Mouse (Mus musculus) heart, embryonic 14.5 days (tissue): ENCODE data around the gene Cpm. TPM values are rescaled to one million over a fixed set of nuclear protein-coding genes. Genes with fewer than 3 reads are reported as not detected.
"Not testable (repeated sequence)": the region's sequence is repeated elsewhere in the genome, so short reads cannot be mapped to it uniquely, and the experiment has no call there.

ENCODE experiments used
- ATAC-seq: fragments of 200-750 bp; cut with Nextera tagmentation; 2 replicates; pipeline ENCODE4 v1.8.0; 2017; ENCODE audit warnings: low read depth, moderate TSS enrichment; ENCODE audit not compliant: insufficient number of reproducible peaks, insufficient read depth, low FRiP score
- H3K27ac ChIP-seq, 2 experiments: fragments of 200-500 bp in 1 of 2; fragments of 300-500 bp in 1 of 2; sonication (generic) in 1 of 2; replicated peaks in 1 of 2; 2 replicates each; pipeline ENCODE4 v1.5.1; 2012 to 2014; ENCODE audit warnings: low read depth in 2 of 2, low read length in 2 of 2, control low read depth in 1 of 2, mild to moderate bottlenecking in 1 of 2, mixed read lengths in 1 of 2; ENCODE audit not compliant: control insufficient read depth in 1 of 2, insufficient read depth in 1 of 2
- H3K27me3 ChIP-seq: fragments of 300-500 bp; sonication (generic); 2 replicates; pipeline ENCODE4 v1.6.1; 2014; ENCODE audit warnings: mild to moderate bottlenecking, low read length, control low read depth; ENCODE audit not compliant: control insufficient read depth, insufficient read depth
- H3K36me3 ChIP-seq: fragments of 300-500 bp; sonication (generic); 2 replicates; pipeline ENCODE4 v1.6.1; 2014; ENCODE audit warnings: mild to moderate bottlenecking, control low read depth, low read length, mixed read lengths; ENCODE audit not compliant: control insufficient read depth, insufficient read depth
- H3K4me1 ChIP-seq, 2 experiments: fragments of 200-500 bp in 1 of 2; fragments of 300-500 bp in 1 of 2; sonication (generic) in 1 of 2; 2 replicates each; pipeline ENCODE4 v1.6.1; 2012 to 2014; ENCODE audit warnings: low read length in 2 of 2, control low read depth in 1 of 2, mixed read lengths in 1 of 2; ENCODE audit not compliant: control insufficient read depth in 2 of 2, insufficient read depth in 2 of 2
- H3K4me2 ChIP-seq: fragments of 300-500 bp; sonication (generic); 2 replicates; pipeline ENCODE4 v1.6.1; 2014; ENCODE audit warnings: mild to moderate bottlenecking, low read length
- H3K4me3 ChIP-seq, 2 experiments: fragments of 200-500 bp in 1 of 2; fragments of 300-500 bp in 1 of 2; sonication (generic) in 1 of 2; 2 replicates each; pipeline ENCODE4 v1.5.1; 2012 to 2014; ENCODE audit warnings: low read length in 2 of 2, mild to moderate bottlenecking in 2 of 2, control low read depth in 1 of 2, low read depth in 1 of 2, moderate library complexity in 1 of 2; ENCODE audit not compliant: control insufficient read depth in 1 of 2, insufficient read depth in 1 of 2
- H3K9ac ChIP-seq: fragments of 300-500 bp; sonication (generic); 2 replicates; pipeline ENCODE4 v1.6.1; 2014; ENCODE audit warnings: mild to moderate bottlenecking, low read length
- H3K9me3 ChIP-seq: fragments of 300-500 bp; sonication (generic); 2 replicates; pipeline ENCODE4 v1.6.1; 2016; ENCODE audit warnings: low read length, control low read depth; ENCODE audit not compliant: control insufficient read depth
- WGBS: fragments of 180-500 bp; shearing (Covaris S2); extraction: QIAGEN DNeasy Blood & Tissue Kit; methylation state at CpG from one replicate; pipeline ENCODE4 v1.1.7; 2014; 5-methylcytosine and 5-hydroxymethylcytosine counted together
- polyA plus RNA-seq: library from polyadenylated mRNA; unstranded; fragments of >200 nt; fragmentation: Nextera tagmentation; extraction: Ambion mirVana; gene quantifications from 2 replicates; pipeline ENCODE4 v1.2.1, GENCODE M21; 2014

Cpm gene
- polyA plus RNA-seq, 1 experiment from 2014 or later, result 0.96 TPM

GRCm38 (mm10) chr10:117595442-117596164, 33.7 kb upstream of the Cpm start:
- H3K9ac ChIP-seq, result no peak overlapping the region
- no peak overlapping the region for H3K4me3 ChIP-seq
- H3K9me3 ChIP-seq, result no peaks in the 10 kb centered on the region
- no peak overlapping the region for H3K4me2 ChIP-seq
- WGBS, result 67% methylated on average over 13 of the region's 13 CpGs
- ATAC-seq, result no peak
- H3K27ac ChIP-seq, result no peak overlapping the region
- no peaks in the 10 kb centered on the region for H3K4me1 ChIP-seq
- no peaks in the 10 kb centered on the region for H3K27me3 ChIP-seq
- H3K36me3 ChIP-seq, result no peaks in the 10 kb centered on the region

GRCm38 (mm10) chr10:117596165-117596735, 33.0 kb upstream of the Cpm start:
- H3K36me3 ChIP-seq, result no peaks in the 10 kb centered on the region
- no peak overlapping the region for H3K4me2 ChIP-seq
- no peak overlapping the region for H3K27ac ChIP-seq
- H3K9ac ChIP-seq, result no peak overlapping the region
- no peaks in the 10 kb centered on the region for H3K4me1 ChIP-seq
- WGBS, result 69% methylated on average over 9 of the region's 9 CpGs
- no peaks in the 10 kb centered on the region for H3K27me3 ChIP-seq
- ATAC-seq, result no peak
- H3K4me3 ChIP-seq, result no peak overlapping the region
- H3K9me3 ChIP-seq, result no peaks in the 10 kb centered on the region

- ATAC-seq, result no peak
- no peak overlapping the region for H3K9ac ChIP-seq
- H3K27me3 ChIP-seq, result no peaks in the 10 kb centered on the region
- WGBS, result 75% methylated on average over 5 of the region's 5 CpGs
- no peak overlapping the region for H3K27ac ChIP-seq
- H3K4me2 ChIP-seq, result no peak overlapping the region
- no peaks in the 10 kb centered on the region for H3K4me1 ChIP-seq
- no peaks in the 10 kb centered on the region for H3K9me3 ChIP-seq
- no peaks in the 10 kb centered on the region for H3K36me3 ChIP-seq
- H3K4me3 ChIP-seq, result no peak overlapping the region
Measured at GRCm38 (mm10) chr10:117596771-117597324, 32.5 kb upstream of the Cpm start.

GRCm38 (mm10) chr10:117597371-117598265, 31.7 kb upstream of the Cpm start:
- ATAC-seq, H3K27ac ChIP-seq, H3K4me1 ChIP-seq, H3K27me3 ChIP-seq, H3K4me3 ChIP-seq, H3K36me3 ChIP-seq, H3K9me3 ChIP-seq, H3K4me2 ChIP-seq, H3K9ac ChIP-seq: not testable (repeated sequence)
- WGBS, result 87% methylated on average over 16 of the region's 16 CpGs

- Histone ChIP-seq H3K4me3 (no peak overlapping the region), H3K27ac (no peak overlapping the region), H3K36me3 (no peaks in the 10 kb centered on the region), H3K27me3 (no peaks in the 10 kb centered on the region), H3K4me2 (no peak overlapping the region), H3K9me3 (no peaks in the 10 kb centered on the region), H3K4me1 (no peaks in the 10 kb centered on the region), H3K9ac (no peak overlapping the region)
- WGBS, result 79% methylated on average over 10 of the region's 10 CpGs
- ATAC-seq, result no peak
Measured at GRCm38 (mm10) chr10:117598266-117598950, 30.9 kb upstream of the Cpm start.

- H3K27ac ChIP-seq, H3K4me3 ChIP-seq, H3K36me3 ChIP-seq, H3K4me2 ChIP-seq, H3K4me1 ChIP-seq, H3K27me3 ChIP-seq, H3K9ac ChIP-seq, H3K9me3 ChIP-seq, ATAC-seq: not testable (repeated sequence)
- WGBS, result 81% methylated on average over 8 of the region's 8 CpGs
Measured at GRCm38 (mm10) chr10:117598951-117599572, 30.2 kb upstream of the Cpm start.
